Mouse (Mus musculus) intestine, postnatal 0 days (tissue): ENCODE measurements around the gene Zfp111. TPM values are rescaled to one million over a fixed set of nuclear protein-coding genes. Genes with fewer than 3 reads are reported as not detected.
A peak's percentile ranks its signal among the peaks of the same experiment; 100 is the strongest.

Experiments
- ATAC-seq: fragments of 200-750 bp; cut with Nextera tagmentation; 2 replicates; pipeline ENCODE4 v1.8.0; 2017; ENCODE audit warnings: mild to moderate bottlenecking, moderate TSS enrichment, moderate library complexity
- H3K27ac ChIP-seq: fragments of 300-500 bp; sonication (generic); 2 replicates; pipeline ENCODE4 v1.5.1; 2014; ENCODE audit warnings: mild to moderate bottlenecking, low read depth, low read length, moderate library complexity
- H3K27me3 ChIP-seq: fragments of 300-500 bp; sonication (generic); replicated peaks from 2 replicates; pipeline ENCODE4 v1.6.1; 2014; ENCODE audit warnings: low read length, mixed read lengths; ENCODE audit not compliant: control insufficient read depth, insufficient read depth
- H3K36me3 ChIP-seq: fragments of 300-500 bp; sonication (generic); 2 replicates; pipeline ENCODE4 v1.6.1; 2014; ENCODE audit warnings: mild to moderate bottlenecking, moderate library complexity; ENCODE audit not compliant: control insufficient read depth, insufficient read depth
- H3K4me1 ChIP-seq: fragments of 300-500 bp; sonication (generic); replicated peaks from 2 replicates; pipeline ENCODE4 v1.6.1; 2014; ENCODE audit warnings: antibody characterized with exemption, low read length, mixed read lengths; ENCODE audit not compliant: control insufficient read depth, insufficient read depth
- H3K4me2 ChIP-seq: fragments of 300-500 bp; sonication (generic); replicated peaks from 2 replicates; pipeline ENCODE4 v1.6.1; 2014; ENCODE audit warnings: low read depth, mild to moderate bottlenecking, moderate library complexity
- H3K4me3 ChIP-seq: fragments of 300-500 bp; sonication (generic); 2 replicates; pipeline ENCODE4 v1.5.1; 2014; ENCODE audit warnings: low read depth, low read length
- H3K9ac ChIP-seq: fragments of 300-500 bp; sonication (generic); 2 replicates; pipeline ENCODE4 v1.6.1; 2014; ENCODE audit warnings: mild to moderate bottlenecking, low read depth, low read length
- H3K9me3 ChIP-seq: fragments of 300-500 bp; sonication (generic); 2 replicates; pipeline ENCODE4 v1.6.1; 2016; ENCODE audit warnings: mixed run types; ENCODE audit not compliant: control insufficient read depth
- CTCF ChIP-seq: sonication (generic); IDR thresholded peaks from 2 replicates; pipeline ENCODE4 v1.5.1; 2016; ENCODE audit warnings: low read depth, mild to moderate bottlenecking, control low read depth, antibody characterized with exemption, moderate library complexity
- WGBS: fragments of 180-500 bp; shearing (Covaris S2); extraction: QIAGEN DNeasy Blood & Tissue Kit; methylation state at CpG from one replicate; pipeline ENCODE4 v1.1.7; 2014; 5-methylcytosine and 5-hydroxymethylcytosine counted together
- polyA plus RNA-seq: library from polyadenylated mRNA; unstranded; fragments of >200 nt; fragmentation: Nextera tagmentation; extraction: Ambion mirVana; gene quantifications from 2 replicates; pipeline ENCODE4 v1.2.1, GENCODE M21; 2015

Gene Zfp111
- polyA plus RNA-seq, 1 experiment from 2014 or later: 3.0 TPM

- TF ChIP-seq CTCF: peak; percentile 27; the same call in 1 of the 2 replicates
- peaks cover 5% of the 10 kb centered on the region; the same call in 1 of the 2 replicates for H3K4me1 ChIP-seq
- peak; percentile 78 for ATAC-seq
- no peaks in the 10 kb centered on the region for H3K36me3 ChIP-seq
- peak within 1 kb of the TSS; percentile 57 for H3K9ac ChIP-seq
- H3K4me2 ChIP-seq: peak within 1 kb of the TSS; percentile 68
- peak within 1 kb of the TSS; percentile 71 for H3K4me3 ChIP-seq
- WGBS: 5% methylated on average over 28 of the region's 28 CpGs
- no peak within 1 kb of the TSS for H3K27ac ChIP-seq
- no peaks in the 10 kb centered on the region for H3K9me3 ChIP-seq
- H3K27me3 ChIP-seq: no peaks in the 10 kb centered on the region
Observed at GRCm38 (mm10) chr7:24237040-24237791, 26.0 kb upstream of the Zfp111 start, which contains the start of gene Zfp109. TSS of gene Zfp109 (minus strand) at chr7:24237560.

- Histone ChIP-seq H3K4me1 (no peaks in the 10 kb centered on the region), H3K4me2 (no peak overlapping the region), H3K4me3 (no peak overlapping the region), H3K9ac (no peak overlapping the region), H3K9me3 (no peaks in the 10 kb centered on the region), H3K27me3 (no peaks in the 10 kb centered on the region), H3K36me3 (peaks cover 4% of the 10 kb centered on the region; the same call in 1 of the 2 replicates), H3K27ac (no peak overlapping the region)
- TF ChIP-seq CTCF: no peak
- 75% methylated on average over 2 of the region's 2 CpGs for WGBS
- no peak for ATAC-seq
Observed at GRCm38 (mm10) chr7:24210296-24210695, 947 bp downstream of the Zfp111 start.

DNA sequence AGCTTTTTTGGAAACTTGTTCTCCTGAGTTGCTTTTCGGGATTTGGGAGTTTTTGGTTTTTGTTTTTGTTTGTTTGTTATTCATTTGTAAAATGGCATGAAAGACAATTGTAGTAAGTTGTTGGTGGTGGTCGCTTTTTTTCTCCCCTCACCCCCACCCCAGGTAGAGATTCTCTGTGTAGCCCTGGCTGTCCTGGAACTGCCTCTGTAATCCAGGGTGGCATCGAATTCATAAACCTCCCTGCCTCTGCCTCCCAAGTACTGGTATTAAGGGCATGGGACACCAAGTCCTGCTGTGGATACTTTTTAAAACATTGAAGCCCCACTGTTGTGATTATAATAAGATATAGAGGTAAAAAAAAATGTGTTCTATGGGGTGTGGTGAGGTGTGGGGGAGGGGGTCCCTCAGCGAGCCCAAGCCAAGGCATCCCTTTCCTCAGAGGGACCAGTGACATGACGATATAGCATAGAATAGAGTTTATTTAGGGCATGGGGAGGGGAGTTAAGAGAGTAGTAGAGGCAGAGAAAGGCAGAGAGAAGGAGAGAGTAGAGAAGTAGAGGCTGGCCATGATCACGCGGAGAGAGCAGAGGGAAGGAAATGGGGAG, 2.9 kb downstream of the Zfp111 start:
- Histone ChIP-seq H3K4me2 (peak overlapping the region; percentile 71), H3K36me3 (peaks cover 10% of the 10 kb centered on the region; the same call in 1 of the 2 replicates), H3K4me3 (peak overlapping the region; percentile 58), H3K27ac (no peak overlapping the region), H3K9ac (no peak overlapping the region; the same call in 1 of the 2 replicates), H3K4me1 (no peaks in the 10 kb centered on the region), H3K27me3 (no peaks in the 10 kb centered on the region), H3K9me3 (no peaks in the 10 kb centered on the region)
- no peak for TF ChIP-seq CTCF
- WGBS: 54% methylated on average over 7 of the region's 7 CpGs
- peak; percentile 46; the same call in 1 of the 2 replicates for ATAC-seq

- Histone ChIP-seq H3K4me2 (peak overlapping the region; percentile 71), H3K36me3 (peaks cover 15% of the 10 kb centered on the region; the same call in 1 of the 2 replicates), H3K4me1 (no peaks in the 10 kb centered on the region), H3K4me3 (peak overlapping the region; percentile 58), H3K27ac (peak overlapping the region; percentile 81), H3K9me3 (no peaks in the 10 kb centered on the region), H3K9ac (peak overlapping the region; percentile 74), H3K27me3 (no peaks in the 10 kb centered on the region)
- WGBS: 14% methylated on average over 24 of the region's 24 CpGs
- peak; percentile 85 for ATAC-seq
- TF ChIP-seq CTCF: 0 out of 2 replicates have a peak, but pooled peaks have one; percentile 3
Observed at GRCm38 (mm10) chr7:24207488-24208261, 3.6 kb downstream of the Zfp111 start.

DNA sequence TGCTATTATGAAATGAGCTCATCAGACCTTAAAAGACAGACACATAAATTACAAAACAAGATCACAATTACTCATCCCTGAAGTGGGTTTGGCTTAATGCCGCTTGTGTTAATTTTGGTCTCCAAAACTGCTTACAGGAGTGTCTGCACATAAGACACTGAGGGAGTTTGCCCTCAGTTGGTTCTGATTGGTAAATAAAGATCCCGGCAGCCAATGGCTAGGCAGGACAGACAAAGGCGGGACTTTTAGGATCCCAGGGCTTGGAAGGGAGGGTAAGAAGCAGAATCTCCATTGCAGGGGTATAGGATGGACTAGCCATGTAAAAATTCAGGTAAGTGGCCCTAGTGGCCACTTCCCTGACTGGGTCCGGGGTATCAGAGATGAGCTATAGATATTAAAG, 14.3 kb downstream of the Zfp111 start:
- Histone ChIP-seq H3K36me3 (peaks cover 51% of the 10 kb centered on the region), H3K27me3 (no peaks in the 10 kb centered on the region), H3K4me1 (no peaks in the 10 kb centered on the region), H3K27ac (no peak overlapping the region), H3K4me3 (no peak overlapping the region), H3K4me2 (no peak overlapping the region), H3K9me3 (peaks cover 18% of the 10 kb centered on the region), H3K9ac (no peak overlapping the region)
- no peak for ATAC-seq
- no peak for TF ChIP-seq CTCF
- 97% methylated on average over 4 of the region's 4 CpGs for WGBS

DNA sequence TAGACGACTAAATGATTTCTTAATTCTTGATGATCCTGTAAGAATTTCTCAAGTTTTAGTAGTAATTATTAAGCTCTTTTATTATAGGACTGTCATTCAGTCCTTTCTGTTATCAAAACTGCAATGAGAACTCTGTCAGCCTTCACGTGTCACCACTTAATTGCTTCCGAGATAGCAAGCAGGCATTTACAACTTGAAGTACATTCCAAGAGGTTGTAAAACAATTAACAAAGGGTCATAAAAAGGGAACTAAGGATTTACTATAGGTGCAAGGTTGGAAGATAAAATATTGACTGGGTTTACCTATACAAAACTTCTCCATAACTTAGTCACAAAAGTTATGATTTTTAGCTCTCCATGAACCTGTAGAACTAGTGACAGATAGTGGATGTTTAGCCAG, 18.1 kb downstream of the Zfp111 start:
- ATAC-seq: peak; percentile 87
- Histone ChIP-seq H3K27ac (no peak overlapping the region), H3K36me3 (peaks cover 21% of the 10 kb centered on the region), H3K4me3 (no peak overlapping the region), H3K9ac (no peak overlapping the region), H3K4me2 (no peak overlapping the region), H3K9me3 (peaks cover 11% of the 10 kb centered on the region), H3K4me1 (no peaks in the 10 kb centered on the region), H3K27me3 (no peaks in the 10 kb centered on the region; the same call in 1 of the 2 replicates)
- WGBS: 28% methylated on average over 3 of the region's 3 CpGs
- TF ChIP-seq CTCF: no peak
